Mouse (Mus musculus) kidney, adult 2 months (tissue): ENCODE measurements around the gene Acacb.

Source experiments
- CTCF ChIP-seq: fragments of 200-500 bp; conservative IDR thresholded peaks from 2 replicates; pipeline ENCODE4 v1.5.1; 2011; ENCODE audit warnings: low read depth, mild to moderate bottlenecking, control low read depth, low read length, moderate library complexity, mixed read lengths; ENCODE audit not compliant: insufficient read depth, insufficient read length
- POLR2A ChIP-seq: fragments of 200-500 bp; IDR thresholded peaks from one replicate; pipeline ENCODE4 v1.6.1; 2011; ENCODE audit warnings: low read depth, low read length, control low read depth

- TF ChIP-seq CTCF (peak; percentile 63), POLR2A (no peak)
Observed at GRCm38 (mm10) chr5:114134091-114134534, 12.2 kb upstream of the Acacb start.
